ENCODE assay signal across 8 mouse cellular contexts in genomic region chr5:137720558-137721164, GRCm38 (mm10). TPM values are rescaled to one million over a fixed set of nuclear protein-coding genes. Genes with fewer than 3 reads are reported as not detected.
A peak's percentile ranks its signal among the peaks of the same experiment; 100 is the strongest.
DNase-seq lines count a peak whose midpoint lies in the region; ATAC-seq and TF ChIP-seq lines count a peak whose summit lies in the region.
"Not testable (repeated sequence)": the region's sequence is repeated elsewhere in the genome, so short reads cannot be mapped to it uniquely, and the experiment has no call there.

No protein-coding gene starts in this region.

- not testable (repeated sequence) for TF ChIP-seq CTCF in G1E (IDR thresholded peaks at IDR 0.05; ENCODE audit: low read depth, low read length)

- not testable (repeated sequence) for H3K27ac ChIP-seq in embryonic facial prominence, embryonic 14.5 days (replicated peaks; ENCODE audit: low read depth, low read length); heart, embryonic 15.5 days; intestine, embryonic 16.5 days (ENCODE audit: low read length); limb, embryonic 11.5 days (replicated peaks; ENCODE audit: low read depth, low read length); lung, embryonic 16.5 days (ENCODE audit: low read length)

- 15% methylated on average over 9 of the region's 16 CpGs for WGBS in embryonic facial prominence, embryonic 14.5 days
- WGBS in heart, embryonic 15.5 days: 15% methylated on average over 11 of the region's 16 CpGs
- WGBS in intestine, embryonic 16.5 days: 10% methylated on average over 10 of the region's 16 CpGs
- WGBS in limb, embryonic 11.5 days: 18% methylated on average over 11 of the region's 16 CpGs
- 4% methylated on average over 9 of the region's 16 CpGs for WGBS in lung, embryonic 16.5 days

- ATAC-seq in G1E (ENCODE audit: extremely low read depth, insufficient number of reproducible peaks, low FRiP score, poor library complexity, severe bottlenecking); heart, embryonic 15.5 days (replicated peaks; ENCODE audit: insufficient number of reproducible peaks, insufficient read depth, low FRiP score, low read depth); limb, embryonic 11.5 days (ENCODE audit: insufficient number of reproducible peaks, low FRiP score, low TSS enrichment, low read depth): not testable (repeated sequence)
- peak; percentile 47; the same call in 1 of the 2 replicates for ATAC-seq in embryonic facial prominence, embryonic 14.5 days (ENCODE audit: low read depth)
- ATAC-seq in intestine, embryonic 16.5 days: peak; percentile 91
- ATAC-seq in lung, embryonic 16.5 days (ENCODE audit: low read depth): peak; percentile 36; the same call in 1 of the 2 replicates

- H3K9me3 ChIP-seq in G1E (replicated peaks); embryonic facial prominence, embryonic 14.5 days (ENCODE audit: control insufficient read depth, low read length); heart, embryonic 15.5 days (replicated peaks); intestine, embryonic 16.5 days (ENCODE audit: control insufficient read depth, low read length); limb, embryonic 11.5 days (ENCODE audit: control insufficient read depth, low read length); lung, embryonic 16.5 days (ENCODE audit: control insufficient read depth, low read length): not testable (repeated sequence)

- H3K9ac ChIP-seq in embryonic facial prominence, embryonic 14.5 days (ENCODE audit: low read depth, low read length); heart, embryonic 15.5 days; limb, embryonic 11.5 days (ENCODE audit: low read length); lung, embryonic 16.5 days (ENCODE audit: low read length): not testable (repeated sequence)
- H3K9ac ChIP-seq in intestine, embryonic 16.5 days (ENCODE audit: low read depth, low read length): 0 out of 2 replicates have a peak overlapping the region, but pooled peaks have one; percentile 16

- H3K4me3 ChIP-seq in G1E (ENCODE audit: low read depth, low read length): peak overlapping the region; percentile 38; the same call in 1 of the 2 replicates
- not testable (repeated sequence) for H3K4me3 ChIP-seq in embryonic facial prominence, embryonic 14.5 days (ENCODE audit: low read depth, low read length); limb, embryonic 11.5 days (ENCODE audit: low read depth, low read length)
- peak overlapping the region; percentile 21; the same call in 1 of the 2 replicates for H3K4me3 ChIP-seq in heart, embryonic 15.5 days
- H3K4me3 ChIP-seq in intestine, embryonic 16.5 days (ENCODE audit: low read length): peak overlapping the region; percentile 32
- 0 out of 2 replicates have a peak overlapping the region, but pooled peaks have one; percentile 9 for H3K4me3 ChIP-seq in lung, embryonic 16.5 days (ENCODE audit: low read length)

- peak overlapping the region; percentile 40 for H3K4me2 ChIP-seq in embryonic facial prominence, embryonic 14.5 days (ENCODE audit: low read depth, low read length)
- H3K4me2 ChIP-seq in heart, embryonic 15.5 days: peak overlapping the region; percentile 53
- H3K4me2 ChIP-seq in intestine, embryonic 16.5 days (ENCODE audit: low read depth, low read length): peak overlapping the region; percentile 65
- peak overlapping the region; percentile 29; the same call in 1 of the 2 replicates for H3K4me2 ChIP-seq in limb, embryonic 11.5 days (ENCODE audit: low read depth, severe bottlenecking)
- H3K4me2 ChIP-seq in lung, embryonic 16.5 days (ENCODE audit: low read depth, low read length): peak overlapping the region; percentile 44

- H3K27me3 ChIP-seq in G1E (ENCODE audit: insufficient read depth, low read length): peaks cover 27% of the 10 kb centered on the region
- H3K27me3 ChIP-seq in embryonic facial prominence, embryonic 14.5 days (replicated peaks; ENCODE audit: control insufficient read depth, insufficient read depth, low read length); heart, embryonic 15.5 days; intestine, embryonic 16.5 days (replicated peaks; ENCODE audit: control insufficient read depth, insufficient read depth, low read length); limb, embryonic 11.5 days (ENCODE audit: control insufficient read depth, insufficient read depth, low read length); lung, embryonic 16.5 days (ENCODE audit: control insufficient read depth, insufficient read depth, low read depth, low read length): not testable (repeated sequence)

- not testable (repeated sequence) for H3K36me3 ChIP-seq in G1E (replicated peaks); embryonic facial prominence, embryonic 14.5 days (ENCODE audit: control insufficient read depth, insufficient read depth, low read length); heart, embryonic 15.5 days; intestine, embryonic 16.5 days (ENCODE audit: control insufficient read depth, insufficient read depth, low read length); limb, embryonic 11.5 days (ENCODE audit: control insufficient read depth, insufficient read depth, low read length); lung, embryonic 16.5 days (ENCODE audit: control insufficient read depth, insufficient read depth, low read length)

- H3K4me1 ChIP-seq in G1E (ENCODE audit: insufficient read depth, low read depth, low read length): peaks cover 31% of the 10 kb centered on the region
- H3K4me1 ChIP-seq in embryonic facial prominence, embryonic 14.5 days (ENCODE audit: control insufficient read depth, insufficient read depth, low read length); intestine, embryonic 16.5 days (ENCODE audit: control insufficient read depth, insufficient read depth, low read length); limb, embryonic 11.5 days (ENCODE audit: control insufficient read depth, insufficient read depth, low read length); lung, embryonic 16.5 days (replicated peaks; ENCODE audit: control insufficient read depth, insufficient read depth, low read length): not testable (repeated sequence)
- peaks cover 14% of the 10 kb centered on the region for H3K4me1 ChIP-seq in heart, embryonic 15.5 days (replicated peaks)

- DNase-seq in G1E (ENCODE audit: low spot score); limb, embryonic 11.5 days (ENCODE audit: low spot score): not testable (repeated sequence)
- DNase-seq in embryonic facial prominence, embryonic 14.5 days (ENCODE audit: low spot score): peak; percentile 46
- peak; percentile 41 for DNase-seq in retina, postnatal 1 day
- peak; percentile 72 to 84 for DNase-seq in thymus, postnatal 36 days

RNA-seq across cellular contexts. Expression of gene Nyap1, which starts 20.7 kb away (rescaled TPM):
- total RNA-seq in G1E (2014; fragmentation: Nextera tagmentation): 0.90 and 1.0 TPM in 2 replicates
- 0.38 and 0.70 TPM in 2 replicates for total RNA-seq in G1E (2017)
- 2.8 and 3.0 TPM in 2 replicates for polyA plus RNA-seq in G1E (2012)
- polyA plus RNA-seq in embryonic facial prominence, embryonic 14.5 days (2014; fragmentation: Nextera tagmentation; extraction: Ambion mirVana): 1.5 TPM in 2 replicates
- 1.2 and 1.6 TPM in 2 replicates for polyA plus RNA-seq in heart, embryonic 15.5 days (2015; fragmentation: Nextera tagmentation; extraction: Ambion mirVana)
- 2.2 and 2.3 TPM in 2 replicates for polyA plus RNA-seq in intestine, embryonic 16.5 days (2015; fragmentation: Nextera tagmentation; extraction: Ambion mirVana)
- polyA plus RNA-seq in limb, embryonic 11.5 days (2014; fragmentation: Nextera tagmentation; extraction: Ambion mirVana): 1.2 and 1.8 TPM in 2 replicates
- 1.6 and 1.9 TPM in 2 replicates for polyA plus RNA-seq in lung, embryonic 16.5 days (2015; fragmentation: Nextera tagmentation; extraction: Ambion mirVana)

RNA-seq across cellular contexts. Expression of gene Tsc22d4, which starts 24.9 kb away (rescaled TPM):
- total RNA-seq in G1E (2014; fragmentation: Nextera tagmentation) (90.8 and 114 TPM in 2 replicates), G1E (2017) (74.5 and 93.5 TPM in 2 replicates)
- 404 and 491 TPM in 2 replicates for polyA plus RNA-seq in G1E (2012)
- 134 and 141 TPM in 2 replicates for polyA plus RNA-seq in embryonic facial prominence, embryonic 14.5 days (2014; fragmentation: Nextera tagmentation; extraction: Ambion mirVana)
- polyA plus RNA-seq in heart, embryonic 15.5 days (2015; fragmentation: Nextera tagmentation; extraction: Ambion mirVana): 130 and 164 TPM in 2 replicates
- 116 and 122 TPM in 2 replicates for polyA plus RNA-seq in intestine, embryonic 16.5 days (2015; fragmentation: Nextera tagmentation; extraction: Ambion mirVana)
- 96.0 and 101 TPM in 2 replicates for polyA plus RNA-seq in limb, embryonic 11.5 days (2014; fragmentation: Nextera tagmentation; extraction: Ambion mirVana)
- polyA plus RNA-seq in lung, embryonic 16.5 days (2015; fragmentation: Nextera tagmentation; extraction: Ambion mirVana): 140 and 146 TPM in 2 replicates

RNA-seq across cellular contexts. Expression of gene Agfg2, which starts 36.1 kb away (rescaled TPM):
- 20.2 and 47.1 TPM in 2 replicates for total RNA-seq in G1E (2014; fragmentation: Nextera tagmentation)
- 25.0 and 26.1 TPM in 2 replicates for total RNA-seq in G1E (2017)
- 102 and 115 TPM in 2 replicates for polyA plus RNA-seq in G1E (2012)
- polyA plus RNA-seq in embryonic facial prominence, embryonic 14.5 days (2014; fragmentation: Nextera tagmentation; extraction: Ambion mirVana): 10.2 and 10.4 TPM in 2 replicates
- 19.3 and 21.7 TPM in 2 replicates for polyA plus RNA-seq in heart, embryonic 15.5 days (2015; fragmentation: Nextera tagmentation; extraction: Ambion mirVana)
- polyA plus RNA-seq in intestine, embryonic 16.5 days (2015; fragmentation: Nextera tagmentation; extraction: Ambion mirVana): 18.6 and 19.8 TPM in 2 replicates
- polyA plus RNA-seq in limb, embryonic 11.5 days (2014; fragmentation: Nextera tagmentation; extraction: Ambion mirVana): 14.1 and 15.4 TPM in 2 replicates
- 14.2 and 16.3 TPM in 2 replicates for polyA plus RNA-seq in lung, embryonic 16.5 days (2015; fragmentation: Nextera tagmentation; extraction: Ambion mirVana)

RNA-seq across cellular contexts. Expression of gene Ppp1r35, which starts 58.0 kb away (rescaled TPM):
- total RNA-seq in G1E (2014; fragmentation: Nextera tagmentation): 202 and 204 TPM in 2 replicates
- total RNA-seq in G1E (2017): 28.2 and 35.6 TPM in 2 replicates
- 121 and 153 TPM in 2 replicates for polyA plus RNA-seq in G1E (2012)
- 31.3 and 39.5 TPM in 2 replicates for polyA plus RNA-seq in embryonic facial prominence, embryonic 14.5 days (2014; fragmentation: Nextera tagmentation; extraction: Ambion mirVana)
- 21.1 and 25.5 TPM in 2 replicates for polyA plus RNA-seq in heart, embryonic 15.5 days (2015; fragmentation: Nextera tagmentation; extraction: Ambion mirVana)
- polyA plus RNA-seq in intestine, embryonic 16.5 days (2015; fragmentation: Nextera tagmentation; extraction: Ambion mirVana): 19.3 and 19.8 TPM in 2 replicates
- polyA plus RNA-seq in limb, embryonic 11.5 days (2014; fragmentation: Nextera tagmentation; extraction: Ambion mirVana): 61.4 and 62.0 TPM in 2 replicates
- polyA plus RNA-seq in lung, embryonic 16.5 days (2015; fragmentation: Nextera tagmentation; extraction: Ambion mirVana): 25.9 and 30.5 TPM in 2 replicates
